Mouse (Mus musculus) retina, postnatal 7 days (tissue): ENCODE results near the gene Mrvi1.

Experiments used
- DNase-seq: peaks from one replicate; pipeline ENCODE4 v3.0.0-alpha.2; 2012; ENCODE audit warnings: low read depth, low spot score

The Mrvi1 gene

DNA sequence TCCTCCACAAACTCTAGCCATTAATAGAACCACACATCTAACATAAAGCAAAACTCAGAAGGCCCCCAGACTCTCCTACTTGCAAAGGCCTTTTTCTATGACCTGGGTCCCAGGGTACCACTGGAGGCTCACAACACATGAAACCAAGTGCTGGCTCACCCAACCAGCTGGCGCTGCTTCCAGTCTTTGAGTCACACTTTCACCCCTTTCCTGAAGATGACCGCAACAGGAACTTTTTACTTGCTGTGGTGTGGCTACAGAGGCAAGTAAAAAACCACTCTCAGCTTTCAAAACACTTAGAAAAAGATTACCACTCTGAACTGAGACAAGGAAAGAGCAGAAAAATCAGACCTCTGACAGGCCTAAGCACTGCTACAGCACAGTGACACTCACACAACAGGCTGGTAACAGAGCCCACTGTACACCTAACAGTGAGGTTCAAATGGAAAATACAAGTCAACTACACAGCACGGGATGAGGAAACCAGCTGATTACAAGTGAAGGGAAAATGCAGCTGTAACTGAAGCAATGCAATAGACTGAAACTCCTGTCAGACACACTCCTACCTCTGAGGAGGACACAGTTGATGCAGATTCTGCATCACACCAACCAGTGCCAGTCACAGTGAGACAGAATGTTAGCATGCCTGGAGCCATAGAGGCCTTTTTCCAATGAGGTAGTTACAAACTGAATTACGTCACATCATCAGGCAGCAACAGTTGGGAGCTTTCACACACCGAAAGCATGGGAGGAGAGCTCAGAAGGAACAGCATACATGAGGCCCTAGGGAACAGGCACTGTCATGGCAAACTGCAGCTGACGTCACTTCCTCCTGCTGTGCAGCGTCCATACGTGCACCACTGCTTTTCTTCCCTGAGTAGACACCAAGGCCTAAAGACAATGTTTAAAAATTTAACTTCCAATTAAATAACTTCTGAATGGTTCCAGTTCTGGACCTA lies 158.0 kb downstream of the Mrvi1 start:
- no peak for DNase-seq

DNA sequence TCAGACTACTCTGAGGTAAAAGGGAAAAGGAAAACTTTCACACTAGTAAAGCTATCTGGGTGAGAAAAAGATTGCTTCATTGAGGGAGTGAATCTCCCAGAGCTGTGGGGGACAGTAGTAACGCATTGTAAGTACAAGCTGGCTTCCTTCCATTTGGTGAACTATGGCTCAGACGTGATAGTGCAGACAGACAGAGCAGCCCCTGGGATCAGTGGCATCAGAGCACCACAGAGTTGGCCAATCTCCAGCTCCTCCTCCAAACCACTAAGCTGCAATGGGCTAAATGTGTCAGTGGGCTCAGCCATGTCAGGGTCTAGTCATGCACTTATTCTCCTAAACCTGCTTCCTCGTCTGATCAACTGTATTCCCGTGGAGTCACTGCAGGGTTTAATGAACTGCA lies 158.7 kb downstream of the Mrvi1 start:
- DNase-seq = no peak

GRCm38 (mm10) chr7:110823076-110823475 lies 159.2 kb downstream of the Mrvi1 start:
- DNase-seq = no peak

GRCm38 (mm10) chr7:110822055-110822454 lies 160.2 kb downstream of the Mrvi1 start:
- no peak for DNase-seq

GRCm38 (mm10) chr7:110821653-110822052 lies 160.6 kb downstream of the Mrvi1 start:
- DNase-seq = no peak

- DNase-seq = no peak
Measured at GRCm38 (mm10) chr7:110821068-110821467, 161.2 kb downstream of the Mrvi1 start.

DNA sequence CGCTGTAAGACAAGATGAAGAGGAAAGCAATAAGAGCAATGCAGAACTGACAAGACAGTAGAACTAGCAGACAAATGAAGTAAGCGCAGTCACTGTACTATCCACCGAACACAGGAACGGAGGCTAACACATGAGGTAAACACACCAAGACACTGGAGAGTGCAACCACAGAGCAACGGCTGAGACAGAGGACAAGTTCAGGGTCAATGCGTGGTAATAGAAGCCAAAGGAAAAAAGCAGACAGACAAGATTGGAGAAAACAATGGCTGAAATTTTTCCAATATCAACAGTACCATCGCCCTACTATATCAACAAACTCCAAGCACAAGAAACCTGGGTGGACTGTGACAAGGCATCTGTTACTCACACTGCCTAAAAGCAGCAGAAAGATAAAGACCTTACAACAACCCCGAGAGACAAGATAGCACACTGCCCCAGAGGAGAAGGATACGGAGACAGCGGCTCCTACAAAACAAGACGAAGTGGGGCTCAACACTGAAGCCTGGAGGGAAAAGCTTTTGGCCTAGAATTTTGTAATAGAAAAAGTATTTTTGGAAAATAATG lies 163.4 kb downstream of the Mrvi1 start:
- DNase-seq = no peak
